Mouse (Mus musculus) heart, postnatal 0 days (tissue): ENCODE measurements around the gene Lmln. TPM values are rescaled to one million over a fixed set of nuclear protein-coding genes. Genes with fewer than 3 reads are reported as not detected.
"Not testable (repeated sequence)": the region's sequence is repeated elsewhere in the genome, so short reads cannot be mapped to it uniquely, and the experiment has no call there.

ENCODE experiments used
- ATAC-seq: fragments of 200-750 bp; cut with Nextera tagmentation; 2 replicates; pipeline ENCODE4 v1.8.0; 2017; ENCODE audit warnings: low read depth, moderate number of reproducible peaks, moderate library complexity; ENCODE audit not compliant: insufficient read depth
- DNase-seq: peaks from one replicate; pipeline ENCODE4 v3.0.0-alpha.2; 2016; ENCODE audit warnings: low spot score
- H3K27ac ChIP-seq: fragments of 300-500 bp; sonication (generic); 2 replicates; pipeline ENCODE4 v1.5.1; 2014; ENCODE audit warnings: low read depth, mild to moderate bottlenecking
- H3K27me3 ChIP-seq: fragments of 300-500 bp; sonication (generic); 2 replicates; pipeline ENCODE4 v1.6.1; 2014; ENCODE audit warnings: low read length, mixed read lengths; ENCODE audit not compliant: control insufficient read depth, insufficient read depth
- H3K36me3 ChIP-seq: fragments of 300-500 bp; sonication (generic); replicated peaks from 2 replicates; pipeline ENCODE4 v1.6.1; 2014; ENCODE audit warnings: low read length, mixed read lengths; ENCODE audit not compliant: control insufficient read depth, insufficient read depth
- H3K4me1 ChIP-seq: fragments of 300-500 bp; sonication (generic); 2 replicates; pipeline ENCODE4 v1.6.1; 2014; ENCODE audit warnings: antibody characterized with exemption; ENCODE audit not compliant: control insufficient read depth, insufficient read depth
- H3K4me2 ChIP-seq: fragments of 300-500 bp; sonication (generic); 2 replicates; pipeline ENCODE4 v1.6.1; 2014; ENCODE audit warnings: low read depth, mild to moderate bottlenecking, low read length, moderate library complexity
- H3K4me3 ChIP-seq: fragments of 300-500 bp; sonication (generic); 2 replicates; pipeline ENCODE4 v1.5.1; 2014; ENCODE audit warnings: low read depth, low read length
- H3K9ac ChIP-seq: fragments of 300-500 bp; sonication (generic); replicated peaks from 2 replicates; pipeline ENCODE4 v1.6.1; 2014; ENCODE audit warnings: low read depth, low read length, mixed read lengths
- H3K9me3 ChIP-seq: fragments of 300-500 bp; sonication (generic); replicated peaks from 2 replicates; pipeline ENCODE4 v1.6.1; 2016; ENCODE audit warnings: low read length; ENCODE audit not compliant: control insufficient read depth
- CTCF ChIP-seq: IDR thresholded peaks from 2 replicates; pipeline ENCODE4 v1.5.1; 2016; ENCODE audit warnings: antibody characterized with exemption, control low read depth, low read depth
- EP300 ChIP-seq: IDR thresholded peaks from 2 replicates; pipeline ENCODE4 v1.6.1; 2016; ENCODE audit warnings: antibody characterized with exemption, low read depth
- WGBS: fragments of 180-500 bp; shearing (Covaris S2); extraction: QIAGEN DNeasy Blood & Tissue Kit; methylation state at CpG from one replicate; pipeline ENCODE4 v1.1.7; 2014; 5-methylcytosine and 5-hydroxymethylcytosine counted together
- polyA plus RNA-seq: library from polyadenylated mRNA; unstranded; fragments of >200 nt; fragmentation: Nextera tagmentation; extraction: Ambion mirVana; gene quantifications from 2 replicates; pipeline ENCODE4 v1.2.1, GENCODE M21; 2015
- total RNA-seq: library from RNA; depleted of rRNA; stranded (reverse); fragments of >200 nt; gene quantifications from 2 replicates; pipeline ENCODE4 v1.2.3, GENCODE M21; 2014; ENCODE audit warnings: low replicate concordance

Gene Lmln
- total and polyA plus RNA-seq, 2 experiments from 2014 or later = 1.1 to 3.5 TPM

DNA sequence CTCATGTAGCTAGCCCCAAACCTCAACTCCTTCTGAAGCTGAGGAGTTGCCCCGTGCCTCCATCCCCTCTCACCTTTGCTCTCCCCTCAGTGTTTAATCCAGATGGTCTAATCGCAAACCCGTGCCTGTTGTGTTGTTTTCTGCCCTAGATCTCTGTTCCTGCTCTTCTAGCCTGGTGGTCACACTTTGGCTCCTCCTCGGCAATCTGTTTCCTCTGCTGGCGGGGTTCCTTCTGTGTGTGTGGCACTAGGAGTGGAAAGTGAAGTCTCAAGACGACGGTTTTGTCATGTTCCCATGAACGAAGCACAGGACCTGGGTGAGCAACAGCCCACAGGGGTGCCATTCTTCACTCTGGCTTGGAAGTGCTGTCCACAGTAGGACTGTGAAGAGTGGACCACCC is 61.1 kb downstream of the Lmln start:
- H3K4me3 ChIP-seq = no peak overlapping the region
- peaks cover 7% of the 10 kb centered on the region; the same call in 1 of the 2 replicates for H3K4me1 ChIP-seq
- H3K36me3 ChIP-seq = 0 out of 2 replicates have a peak, but pooled peaks cover 7% of the 10 kb centered on the region
- no peak overlapping the region for H3K4me2 ChIP-seq
- no peaks in the 10 kb centered on the region for H3K9me3 ChIP-seq
- 65% methylated on average over 8 of the region's 8 CpGs for WGBS
- no peak overlapping the region for H3K9ac ChIP-seq
- H3K27ac ChIP-seq = no peak overlapping the region
- DNase-seq (no peak), ATAC-seq (0 out of 2 replicates have a peak, but pooled peaks have one; percentile 24)
- TF ChIP-seq CTCF = no peak
- TF ChIP-seq EP300 = no peak
- H3K27me3 ChIP-seq = no peaks in the 10 kb centered on the region

DNA sequence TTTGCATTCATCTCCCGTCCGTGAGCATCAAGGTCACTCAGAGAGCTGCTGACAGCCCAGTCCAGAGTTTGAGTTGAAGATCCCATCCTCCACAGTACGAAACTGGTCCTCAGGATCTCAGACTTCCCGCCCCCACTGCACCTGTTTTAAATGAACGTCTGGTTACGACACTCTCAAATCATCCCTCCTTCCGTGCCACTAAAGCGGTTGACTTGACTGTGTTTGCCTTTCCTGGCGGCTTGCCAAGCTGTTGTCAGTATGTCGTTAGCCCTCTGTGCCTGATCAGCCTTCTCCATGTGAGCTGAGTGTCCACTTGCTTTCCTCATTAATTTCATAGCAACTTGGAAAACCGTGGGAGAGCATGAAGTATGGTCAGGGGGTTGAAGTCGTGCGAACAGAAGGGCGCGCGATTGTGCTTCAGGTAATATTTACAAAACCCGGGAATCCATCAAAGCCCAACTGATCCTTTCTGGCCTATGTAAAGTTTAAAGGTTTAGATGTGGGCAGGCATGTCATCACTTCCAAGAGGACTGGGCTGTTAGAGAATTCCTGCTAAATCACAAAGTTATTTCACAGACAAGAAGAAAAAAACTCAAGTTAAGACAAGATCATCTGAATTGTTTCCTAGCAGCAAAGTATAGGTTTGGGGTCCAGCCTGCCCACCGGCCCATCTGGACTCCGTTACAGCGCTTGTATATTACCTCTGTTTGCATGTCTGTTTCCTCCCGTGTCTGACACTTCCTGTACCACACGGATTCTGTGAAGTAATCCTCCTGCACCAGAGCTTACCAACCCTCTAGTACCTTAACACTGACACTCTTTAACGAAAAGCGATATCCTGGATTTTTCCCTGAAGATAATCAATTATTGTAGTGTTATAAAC is 61.9 kb downstream of the Lmln start:
- Histone ChIP-seq H3K4me3 (no peak overlapping the region), H3K4me1 (peaks cover 7% of the 10 kb centered on the region; the same call in 1 of the 2 replicates), H3K4me2 (peak overlapping the region; percentile 22), H3K27ac (no peak overlapping the region), H3K9ac (no peak overlapping the region), H3K9me3 (no peaks in the 10 kb centered on the region), H3K27me3 (no peaks in the 10 kb centered on the region), H3K36me3 (0 out of 2 replicates have a peak, but pooled peaks cover 7% of the 10 kb centered on the region)
- ATAC-seq (peak; percentile 67), DNase-seq (peak; percentile 59)
- TF ChIP-seq EP300 (no peak), CTCF (no peak)
- WGBS = 48% methylated on average over 24 of the region's 24 CpGs

DNA sequence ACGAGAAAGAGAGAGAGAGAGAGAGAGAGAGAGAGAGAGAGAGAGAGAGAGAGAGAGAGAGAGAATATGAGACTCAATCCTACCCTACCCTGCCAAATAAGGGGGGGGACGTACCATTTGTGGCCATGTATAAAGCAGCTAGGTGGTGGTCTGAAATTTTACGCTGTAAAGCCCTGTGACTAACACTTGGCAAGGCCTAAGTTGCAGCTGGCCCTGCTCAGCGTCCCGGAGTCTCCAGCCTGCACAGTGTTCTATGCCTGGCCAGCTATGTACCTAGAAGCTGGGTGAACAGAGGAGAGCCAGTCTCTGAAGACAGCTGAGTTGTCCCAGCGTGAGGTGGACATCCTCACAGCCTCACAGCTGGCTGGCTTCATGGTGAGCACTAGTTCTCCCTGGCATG is 64.7 kb downstream of the Lmln start:
- no peak overlapping the region for H3K4me2 ChIP-seq
- no peaks in the 10 kb centered on the region for H3K9me3 ChIP-seq
- no peaks in the 10 kb centered on the region for H3K27me3 ChIP-seq
- ATAC-seq (no peak), DNase-seq (no peak)
- no peak for TF ChIP-seq EP300
- TF ChIP-seq CTCF = no peak
- 69% methylated on average over 6 of the region's 6 CpGs for WGBS
- H3K4me1 ChIP-seq = peaks cover 7% of the 10 kb centered on the region; the same call in 1 of the 2 replicates
- H3K4me3 ChIP-seq = no peak overlapping the region
- no peak overlapping the region for H3K9ac ChIP-seq
- no peak overlapping the region for H3K27ac ChIP-seq
- H3K36me3 ChIP-seq = 0 out of 2 replicates have a peak, but pooled peaks cover 7% of the 10 kb centered on the region

DNA sequence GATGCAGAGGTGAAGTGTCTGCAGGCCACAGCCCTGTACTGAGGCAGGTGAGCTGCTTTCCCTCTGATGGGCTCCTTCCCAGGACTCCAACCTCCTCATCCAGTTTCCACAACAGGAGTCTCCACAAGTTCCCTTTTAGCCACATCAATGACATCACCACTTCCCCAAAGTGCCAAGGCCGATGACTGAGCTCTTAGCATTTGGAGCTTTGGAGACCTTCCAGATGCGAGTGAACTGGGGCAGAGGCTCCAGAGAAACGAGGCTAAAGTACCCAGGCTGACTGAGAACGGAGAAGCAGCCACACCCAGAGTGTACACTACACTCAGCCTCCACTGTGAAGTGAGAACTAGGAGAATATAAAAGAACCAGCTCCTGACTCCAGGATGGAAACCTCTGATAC is 68.4 kb downstream of the Lmln start:
- Histone ChIP-seq H3K4me1 (no peaks in the 10 kb centered on the region), H3K36me3 (no peaks in the 10 kb centered on the region), H3K27me3 (no peaks in the 10 kb centered on the region), H3K4me2 (no peak overlapping the region), H3K4me3 (no peak overlapping the region), H3K9ac (no peak overlapping the region), H3K27ac (no peak overlapping the region), H3K9me3 (no peaks in the 10 kb centered on the region)
- DNase-seq = peak; percentile 69
- TF ChIP-seq EP300 = no peak
- WGBS = 9% methylated on average over 4 of the region's 4 CpGs
- ATAC-seq = peak; percentile 68

DNA sequence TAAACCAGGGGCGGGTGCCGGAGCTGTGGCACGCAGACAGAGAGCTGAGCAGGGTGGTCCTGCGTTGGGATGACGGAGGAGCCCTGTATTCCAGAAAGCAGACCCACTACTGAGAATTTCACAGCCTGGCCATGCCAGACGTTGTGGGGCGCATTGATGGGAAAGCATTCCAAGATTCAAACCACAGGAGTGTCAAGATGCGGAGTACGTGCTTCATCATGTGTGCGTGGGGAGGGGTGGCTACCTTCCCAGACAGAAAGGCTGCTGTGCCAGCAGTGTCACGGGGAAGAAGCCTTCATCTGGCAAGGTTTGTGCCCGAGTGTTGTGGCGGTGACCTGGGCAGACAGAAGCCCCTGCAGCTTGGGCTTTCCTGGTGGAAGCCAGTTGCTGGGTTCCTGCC is 70.9 kb downstream of the Lmln start:
- no peak overlapping the region for H3K4me2 ChIP-seq
- TF ChIP-seq CTCF = no peak
- TF ChIP-seq EP300 = no peak
- no peaks in the 10 kb centered on the region for H3K36me3 ChIP-seq
- no peak for ATAC-seq
- DNase-seq = no peak
- H3K27me3 ChIP-seq = no peaks in the 10 kb centered on the region
- WGBS = 81% methylated on average over 13 of the region's 13 CpGs
- no peaks in the 10 kb centered on the region for H3K4me1 ChIP-seq
- H3K9me3 ChIP-seq = no peaks in the 10 kb centered on the region
- no peak overlapping the region for H3K9ac ChIP-seq
- no peak overlapping the region for H3K4me3 ChIP-seq
- no peak overlapping the region for H3K27ac ChIP-seq

DNA sequence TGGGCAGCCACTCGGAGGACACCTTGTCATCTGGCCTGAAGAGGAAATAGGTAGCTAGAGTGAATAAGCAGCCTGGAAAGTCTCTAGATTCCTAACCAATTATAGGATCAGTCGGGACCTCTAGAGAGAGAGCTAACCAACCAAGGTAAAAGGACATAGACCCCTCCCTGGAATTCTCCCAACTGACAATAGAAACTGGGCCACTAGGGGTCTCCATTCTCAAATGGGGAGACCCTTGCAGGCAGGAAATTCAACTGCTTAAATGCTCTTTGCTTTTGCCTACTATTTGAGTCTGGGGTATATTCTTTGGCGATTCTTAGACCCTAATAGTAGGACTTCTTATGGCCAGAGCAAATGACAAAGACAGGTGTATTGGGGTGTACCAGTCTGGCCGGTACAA is 72.8 kb downstream of the Lmln start:
- DNase-seq (no peak), ATAC-seq (no peak)
- H3K9ac ChIP-seq = no peak overlapping the region
- no peak overlapping the region for H3K4me3 ChIP-seq
- no peak overlapping the region for H3K4me2 ChIP-seq
- no peak overlapping the region for H3K27ac ChIP-seq
- TF ChIP-seq EP300 = no peak
- 0 out of 2 replicates have a peak, but pooled peaks have one; percentile 11 for TF ChIP-seq CTCF
- H3K9me3 ChIP-seq = no peaks in the 10 kb centered on the region
- no peaks in the 10 kb centered on the region for H3K27me3 ChIP-seq
- H3K36me3 ChIP-seq = no peaks in the 10 kb centered on the region
- WGBS = 69% methylated on average over 4 of the region's 4 CpGs
- H3K4me1 ChIP-seq = no peaks in the 10 kb centered on the region

DNA sequence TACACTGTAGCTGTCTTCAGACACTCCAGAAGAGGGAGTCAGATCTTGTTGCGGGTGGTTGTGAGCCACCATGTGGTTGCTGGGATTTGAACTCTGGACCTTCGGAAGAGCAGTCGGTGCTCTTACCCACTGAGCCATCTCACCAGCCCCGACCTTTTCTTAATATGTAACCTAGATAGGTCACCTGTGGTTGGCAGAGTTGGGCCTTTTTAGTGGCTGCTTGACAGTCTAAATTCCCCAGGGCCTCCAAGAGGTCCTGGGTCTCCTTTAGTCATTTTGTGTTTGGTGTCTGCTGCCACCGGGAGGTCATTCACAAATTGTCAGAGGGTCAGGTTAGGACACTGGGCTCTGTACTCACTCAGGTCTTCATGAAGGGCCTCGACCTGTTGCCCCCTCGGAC is 76.7 kb downstream of the Lmln start:
- WGBS = 76% methylated on average over 6 of the region's 7 CpGs
- H3K4me1 ChIP-seq, H3K27me3 ChIP-seq, ATAC-seq, H3K4me2 ChIP-seq, H3K9ac ChIP-seq, H3K27ac ChIP-seq, H3K4me3 ChIP-seq, DNase-seq, H3K36me3 ChIP-seq, H3K9me3 ChIP-seq: not testable (repeated sequence)
